Mouse (Mus musculus) C2C12 (cell line): ENCODE data around the gene Mpzl3. TPM values are rescaled to one million over a fixed set of nuclear protein-coding genes. Genes with fewer than 3 reads are reported as not detected.
"Not testable (repeated sequence)": the region's sequence is repeated elsewhere in the genome, so short reads cannot be mapped to it uniquely, and the experiment has no call there.

ENCODE experiments used
- H3K27me3 ChIP-seq: one replicate; pipeline ENCODE4 v1.6.1; 2011; ENCODE audit not compliant: control insufficient read depth, insufficient read depth, insufficient read length
- H3K36me3 ChIP-seq: one replicate; pipeline ENCODE4 v1.6.1; 2011; ENCODE audit not compliant: control insufficient read depth, insufficient read depth
- H3K4me3 ChIP-seq: one replicate; pipeline ENCODE4 v1.5.1; 2011; ENCODE audit warnings: mild to moderate bottlenecking, control low read depth; ENCODE audit not compliant: poor library complexity, insufficient read depth, severe bottlenecking
- H3K79me2 ChIP-seq: one replicate; pipeline ENCODE4 v1.6.1; 2011; ENCODE audit not compliant: control insufficient read depth, insufficient read depth
- H3K79me3 ChIP-seq: one replicate; pipeline ENCODE4 v1.6.1; 2011; ENCODE audit warnings: low read depth, control low read depth
- H3ac ChIP-seq: one replicate; pipeline ENCODE3; 2011; ENCODE audit warnings: low read depth; ENCODE audit not compliant: control insufficient read depth, insufficient read length
- CEBPB ChIP-seq: IDR thresholded peaks from one replicate; pipeline ENCODE4 v1.6.1; 2011; ENCODE audit warnings: low read depth, mild to moderate bottlenecking, control low read depth, moderate library complexity
- CTCF ChIP-seq: IDR thresholded peaks from one replicate; pipeline ENCODE4 v1.5.1; 2011; ENCODE audit not compliant: control insufficient read depth, insufficient read depth, insufficient read length
- FOSL1 ChIP-seq: IDR thresholded peaks from one replicate; pipeline ENCODE4 v1.8.0; 2011; ENCODE audit warnings: mild to moderate bottlenecking, low read length; ENCODE audit not compliant: poor library complexity, insufficient read depth, severe bottlenecking
- MAX ChIP-seq: IDR thresholded peaks from one replicate; pipeline ENCODE4 v1.6.1; 2011; ENCODE audit warnings: mild to moderate bottlenecking, control low read depth
- MYOD1 ChIP-seq: IDR thresholded peaks from one replicate; pipeline ENCODE4 v1.6.1; 2011; ENCODE audit warnings: low read depth; ENCODE audit not compliant: control insufficient read depth, insufficient read length
- MYOG ChIP-seq: IDR thresholded peaks from one replicate; pipeline ENCODE4 v1.6.1; 2011; ENCODE audit not compliant: control insufficient read depth, insufficient read length; ENCODE audit errors: extremely low read depth
- USF1 ChIP-seq: IDR thresholded peaks from one replicate; pipeline ENCODE4 v1.6.1; 2011; ENCODE audit warnings: low read depth, mild to moderate bottlenecking, control low read depth, moderate library complexity
- polyA plus RNA-seq: library from polyadenylated mRNA; unstranded; fragments of >200 nt; fragmentation: generic; extraction: Trizol; gene quantifications from one replicate; pipeline ENCODE4 v1.2.1, GENCODE M21; 2012; ENCODE audit warnings: missing spikeins

Mpzl3 gene
- polyA plus RNA-seq, 1 experiment: 0.35 TPM

- TF ChIP-seq FOSL1: no peak
- TF ChIP-seq CTCF: no peak
- TF ChIP-seq CEBPB: no peak
- TF ChIP-seq MAX: no peak
- no peak for TF ChIP-seq USF1
- TF ChIP-seq MYOG: no peak
- no peak for TF ChIP-seq MYOD1
Measured at GRCm38 (mm10) chr9:45024187-45024586, 30.8 kb upstream of the Mpzl3 start.

GRCm38 (mm10) chr9:45027376-45027775 is 27.6 kb upstream of the Mpzl3 start:
- H3K79me2 ChIP-seq: no peaks in the 10 kb centered on the region
- no peak overlapping the region for H3ac ChIP-seq
- TF ChIP-seq MYOG (no peak), CTCF (no peak), FOSL1 (no peak), MYOD1 (no peak), CEBPB (no peak), USF1 (no peak), MAX (no peak)
- H3K27me3 ChIP-seq: peaks cover 66% of the 10 kb centered on the region
- H3K79me3 ChIP-seq: no peaks in the 10 kb centered on the region
- no peak overlapping the region for H3K4me3 ChIP-seq
- no peaks in the 10 kb centered on the region for H3K36me3 ChIP-seq

More at GRCm38 (mm10) chr9:45024187-45024586, 30.8 kb upstream of the Mpzl3 start:
- Histone ChIP-seq H3K79me3 (no peaks in the 10 kb centered on the region), H3K27me3 (peaks cover 41% of the 10 kb centered on the region), H3K4me3 (no peak overlapping the region), H3ac (no peak overlapping the region), H3K79me2 (no peaks in the 10 kb centered on the region), H3K36me3 (no peaks in the 10 kb centered on the region)

GRCm38 (mm10) chr9:45030341-45030740 is 24.6 kb upstream of the Mpzl3 start:
- Histone ChIP-seq H3K36me3 (no peaks in the 10 kb centered on the region), H3ac (no peak overlapping the region), H3K79me2 (no peaks in the 10 kb centered on the region), H3K4me3 (no peak overlapping the region), H3K79me3 (no peaks in the 10 kb centered on the region), H3K27me3 (peaks cover 72% of the 10 kb centered on the region)
- TF ChIP-seq CEBPB (no peak), USF1 (no peak), MYOG (no peak), CTCF (no peak), FOSL1 (no peak), MAX (no peak), MYOD1 (no peak)

GRCm38 (mm10) chr9:45032261-45032660 is 22.7 kb upstream of the Mpzl3 start:
- no peaks in the 10 kb centered on the region for H3K79me3 ChIP-seq
- no peaks in the 10 kb centered on the region for H3K79me2 ChIP-seq
- H3K36me3 ChIP-seq: no peaks in the 10 kb centered on the region
- H3K27me3 ChIP-seq: peaks cover 53% of the 10 kb centered on the region
- H3K4me3 ChIP-seq: no peak overlapping the region
- no peak overlapping the region for H3ac ChIP-seq
- TF ChIP-seq MAX (no peak), MYOD1 (no peak), CEBPB (no peak), USF1 (no peak), CTCF (no peak), MYOG (no peak), FOSL1 (no peak)

- peaks cover 42% of the 10 kb centered on the region for H3K27me3 ChIP-seq
- TF ChIP-seq CEBPB (no peak), MYOD1 (no peak), CTCF (no peak), USF1 (no peak), MYOG (no peak), MAX (no peak), FOSL1 (no peak)
- H3K36me3 ChIP-seq: no peaks in the 10 kb centered on the region
- no peaks in the 10 kb centered on the region for H3K79me3 ChIP-seq
- no peak overlapping the region for H3K4me3 ChIP-seq
- no peak overlapping the region for H3ac ChIP-seq
- H3K79me2 ChIP-seq: no peaks in the 10 kb centered on the region
Measured at GRCm38 (mm10) chr9:45034526-45034925, 20.5 kb upstream of the Mpzl3 start.

GRCm38 (mm10) chr9:45037803-45038202 is 17.2 kb upstream of the Mpzl3 start:
- H3K27me3 ChIP-seq: peaks cover 47% of the 10 kb centered on the region
- not testable (repeated sequence) for H3K36me3 ChIP-seq, H3K4me3 ChIP-seq, H3ac ChIP-seq, H3K79me2 ChIP-seq, H3K79me3 ChIP-seq
